ENCODE assay signal across 8 mouse cellular contexts in the genomic region with DNA sequence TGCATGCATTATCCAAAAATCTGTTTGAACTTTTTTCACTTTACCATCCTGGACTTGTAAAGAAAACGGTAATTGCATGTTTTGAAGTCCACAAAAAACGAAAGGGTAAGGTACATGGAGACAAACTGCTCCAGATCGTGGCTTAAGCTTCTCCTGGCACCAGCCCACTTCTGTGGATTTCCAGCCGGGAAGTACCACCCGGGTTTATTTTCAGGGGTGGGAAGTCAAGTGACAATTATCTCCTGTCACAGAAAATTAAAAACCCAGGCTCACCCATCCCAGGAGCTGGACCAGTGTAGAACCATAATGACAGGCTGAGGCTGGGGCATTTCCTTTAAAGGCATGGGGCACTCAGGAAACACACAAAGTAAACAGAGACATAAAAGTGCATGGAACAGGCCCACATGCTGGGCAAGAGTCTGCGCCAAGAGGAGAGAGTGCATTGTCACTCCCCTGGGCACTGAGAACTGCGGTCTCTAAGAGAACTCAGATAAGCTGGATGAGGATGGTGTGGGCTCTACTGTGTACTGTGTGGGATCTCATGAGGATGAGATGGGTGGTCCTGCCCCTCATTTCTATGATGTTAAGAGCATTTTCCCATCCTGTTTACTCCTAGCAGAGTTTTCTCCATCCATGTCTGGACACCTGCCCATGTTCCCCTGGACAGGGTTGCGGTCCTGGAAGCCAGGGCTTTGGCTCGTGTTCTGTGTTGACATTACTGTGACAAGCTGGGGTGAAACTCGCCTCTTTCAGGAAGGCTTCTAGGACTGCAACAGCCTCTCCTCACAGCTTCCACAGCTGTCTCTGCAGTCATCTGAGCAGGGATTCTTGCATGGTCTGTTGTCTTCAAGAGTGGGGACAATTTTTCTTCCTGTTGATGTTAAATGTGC.
DNase-seq lines count a peak whose midpoint lies in the region; ATAC-seq lines count a peak whose summit lies in the region.

No protein-coding gene starts in this region.

- DNase-seq in heart, adult 11 months: peak; percentile 94
- DNase-seq in heart, adult 8-10 months (ENCODE audit: low spot score): no peak
- DNase-seq in retina, adult 2 months (ENCODE audit: low read depth, low spot score): peak; percentile 29
- DNase-seq in retina, embryonic 14.5 days (ENCODE audit: low spot score): no peak
- DNase-seq in lung, postnatal 10 days: peak; percentile 67
- no peak for DNase-seq in spleen, postnatal 14 days (ENCODE audit: low spot score in 2 of 2)
- no peak for DNase-seq in urinary bladder, adult 2 months (ENCODE audit: low spot score)

- ATAC-seq in inflammation-experienced regulatory T-cells, adult 6 months: no peak

Comparison
In these comparisons a context has a peak if more than half of its experiments do, and no peak if none do; other contexts are left out.
1. DNase-seq: peak in heart, adult 11 months (single experiment), retina, adult 2 months (single experiment) and lung, postnatal 10 days (single experiment); none in heart, adult 8-10 months (single experiment), retina, embryonic 14.5 days (single experiment), spleen, postnatal 14 days (0 of 2) and urinary bladder, adult 2 months (single experiment).